Mouse (Mus musculus) thymus, adult 2 months (tissue): ENCODE measurements around the gene Ccdc157. TPM values are rescaled to one million over a fixed set of nuclear protein-coding genes. Genes with fewer than 3 reads are reported as not detected.

ENCODE experiments used
- DNase-seq: peaks from one replicate; pipeline ENCODE4 v3.0.0; 2021
- H3K27ac ChIP-seq: fragments of 200-500 bp; 2 replicates; pipeline ENCODE4 v1.5.1; 2012; ENCODE audit warnings: low read length, control low read depth; ENCODE audit not compliant: control insufficient read depth, insufficient read depth
- H3K27me3 ChIP-seq: fragments of 200-500 bp; 2 replicates; pipeline ENCODE4 v1.6.1; 2012; ENCODE audit warnings: mild to moderate bottlenecking, low read length, moderate library complexity, mixed read lengths; ENCODE audit not compliant: control insufficient read depth, insufficient read depth
- H3K36me3 ChIP-seq: fragments of 200-500 bp; 2 replicates; pipeline ENCODE4 v1.6.1; 2012; ENCODE audit warnings: mild to moderate bottlenecking, low read length, moderate library complexity; ENCODE audit not compliant: control insufficient read depth, insufficient read depth
- H3K4me1 ChIP-seq: fragments of 200-500 bp; replicated peaks from 2 replicates; pipeline ENCODE4 v1.6.1; 2012; ENCODE audit warnings: low read length; ENCODE audit not compliant: control insufficient read depth, insufficient read depth
- H3K4me3 ChIP-seq: fragments of 200-500 bp; 2 replicates; pipeline ENCODE4 v1.5.1; 2012; ENCODE audit warnings: mild to moderate bottlenecking, low read length, control low read depth, moderate library complexity; ENCODE audit not compliant: control insufficient read depth, insufficient read depth
- CTCF ChIP-seq: fragments of 200-500 bp; IDR thresholded peaks from 2 replicates; pipeline ENCODE4 v1.5.1; 2012; ENCODE audit warnings: mild to moderate bottlenecking, control low read depth, low read length, moderate library complexity, borderline replicate concordance; ENCODE audit not compliant: control insufficient read depth, poor library complexity, insufficient read depth; ENCODE audit errors: extremely low read depth
- POLR2A ChIP-seq: fragments of 200-500 bp; IDR thresholded peaks from 2 replicates; pipeline ENCODE4 v1.6.1; 2012; ENCODE audit warnings: mild to moderate bottlenecking, low read length, control low read depth, moderate library complexity; ENCODE audit not compliant: control insufficient read depth, poor library complexity, insufficient read depth; ENCODE audit errors: extremely low read depth
- WGBS: fragments of 180-500 bp; shearing (Covaris S2); methylation state at CpG from one replicate; pipeline ENCODE4 v1.1.7; 2018; 5-methylcytosine and 5-hydroxymethylcytosine counted together
- polyA plus RNA-seq: library from polyadenylated mRNA; depleted of rRNA; stranded (reverse); fragments of >200 nt; gene quantifications from 2 replicates; pipeline ENCODE4 v1.2.3, GENCODE M21; 2012

Ccdc157 gene
- polyA plus RNA-seq, 1 experiment: 7.8 TPM

- TF ChIP-seq POLR2A (no peak), CTCF (no peak)
- no peaks in the 10 kb centered on the region for H3K27me3 ChIP-seq
- no peak overlapping the region for H3K4me3 ChIP-seq
- peaks cover 34% of the 10 kb centered on the region for H3K4me1 ChIP-seq
- H3K27ac ChIP-seq: peak overlapping the region; percentile 92
- peak; percentile 69 for DNase-seq
- WGBS: 41% methylated on average over 2 of the region's 2 CpGs
- peaks cover 10% of the 10 kb centered on the region for H3K36me3 ChIP-seq
Observed at GRCm38 (mm10) chr11:4203705-4204074, 43.6 kb upstream of the Ccdc157 start.

GRCm38 (mm10) chr11:4202995-4203704 lies 43.1 kb upstream of the Ccdc157 start:
- WGBS: 41% methylated on average over 12 of the region's 12 CpGs
- no peak overlapping the region for H3K4me3 ChIP-seq
- H3K4me1 ChIP-seq: peaks cover 34% of the 10 kb centered on the region
- no peak for TF ChIP-seq CTCF
- TF ChIP-seq POLR2A: no peak
- H3K27ac ChIP-seq: peak overlapping the region; percentile 92
- H3K36me3 ChIP-seq: peaks cover 10% of the 10 kb centered on the region
- DNase-seq: no peak
- no peaks in the 10 kb centered on the region for H3K27me3 ChIP-seq

DNA sequence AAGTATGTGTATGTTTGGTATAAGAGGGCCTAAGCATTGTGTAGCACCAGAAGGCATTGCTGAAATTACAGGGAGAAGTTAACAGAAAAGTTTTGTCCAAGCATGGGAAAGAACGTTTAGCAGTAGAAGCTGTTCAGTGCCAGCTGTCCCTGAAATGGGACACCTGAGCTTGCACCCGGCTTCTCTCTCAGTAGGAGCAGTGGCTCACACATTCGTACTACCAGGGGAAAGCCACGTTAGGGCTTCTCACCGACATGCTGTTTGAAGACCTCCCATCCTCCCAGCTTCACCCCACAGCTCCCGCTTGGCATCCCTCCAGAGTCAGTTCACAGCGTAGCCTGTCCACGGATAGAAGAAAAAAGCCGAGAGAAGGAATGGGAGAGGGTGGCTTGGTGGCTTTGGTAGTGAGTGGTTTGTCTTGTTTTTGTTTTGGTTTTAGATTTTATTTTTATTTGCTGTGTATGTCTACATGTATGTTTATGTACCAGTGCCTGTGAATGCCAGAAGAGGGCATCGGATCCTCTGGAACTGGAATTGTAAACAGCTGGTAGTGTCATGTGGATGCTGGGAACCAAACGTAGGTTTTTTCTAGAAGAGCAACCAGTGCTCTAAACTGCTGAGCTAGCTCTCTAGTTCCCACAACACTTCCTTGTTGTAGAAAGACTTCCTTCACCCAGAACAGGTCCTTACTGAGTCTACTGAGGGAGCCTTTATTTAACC lies 42.0 kb upstream of the Ccdc157 start:
- WGBS: 87% methylated on average over 11 of the region's 11 CpGs
- H3K36me3 ChIP-seq: peaks cover 7% of the 10 kb centered on the region
- H3K4me1 ChIP-seq: peaks cover 30% of the 10 kb centered on the region
- TF ChIP-seq POLR2A: no peak
- TF ChIP-seq CTCF: no peak
- no peaks in the 10 kb centered on the region for H3K27me3 ChIP-seq
- H3K4me3 ChIP-seq: no peak overlapping the region
- DNase-seq: no peak
- H3K27ac ChIP-seq: peak overlapping the region; percentile 37

- no peak overlapping the region for H3K4me3 ChIP-seq
- DNase-seq: no peak
- no peak overlapping the region for H3K27ac ChIP-seq
- no peaks in the 10 kb centered on the region for H3K36me3 ChIP-seq
- no peaks in the 10 kb centered on the region for H3K27me3 ChIP-seq
- 96% methylated on average over 1 of the region's 1 CpGs for WGBS
- peaks cover 5% of the 10 kb centered on the region for H3K4me1 ChIP-seq
- no peak for TF ChIP-seq POLR2A
- TF ChIP-seq CTCF: no peak
Observed at GRCm38 (mm10) chr11:4197691-4198090, 37.6 kb upstream of the Ccdc157 start.

DNA sequence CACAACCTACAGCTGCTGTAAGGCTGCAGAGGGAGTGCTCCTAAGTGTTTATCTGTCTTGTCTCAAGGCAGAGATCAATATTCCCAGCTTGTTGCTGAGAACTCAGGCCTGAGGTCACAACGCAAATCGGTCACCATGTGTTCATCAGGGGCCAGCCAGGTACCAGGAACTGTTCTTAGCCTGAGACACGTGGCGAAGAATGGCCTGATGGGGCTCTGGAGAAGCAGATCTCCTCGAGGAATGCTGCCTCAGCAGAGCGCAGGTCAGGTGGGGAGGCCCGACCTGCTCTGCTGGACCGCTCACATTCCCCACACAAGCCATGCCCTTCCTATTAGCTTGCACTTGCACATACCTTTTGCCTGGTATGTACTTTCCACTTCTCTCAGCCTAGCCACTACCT lies 36.5 kb upstream of the Ccdc157 start:
- H3K27me3 ChIP-seq: no peaks in the 10 kb centered on the region
- no peak overlapping the region for H3K27ac ChIP-seq
- no peaks in the 10 kb centered on the region for H3K36me3 ChIP-seq
- WGBS: 96% methylated on average over 8 of the region's 8 CpGs
- DNase-seq: no peak
- TF ChIP-seq POLR2A: no peak
- TF ChIP-seq CTCF: no peak
- no peaks in the 10 kb centered on the region for H3K4me1 ChIP-seq
- no peak overlapping the region for H3K4me3 ChIP-seq

DNA sequence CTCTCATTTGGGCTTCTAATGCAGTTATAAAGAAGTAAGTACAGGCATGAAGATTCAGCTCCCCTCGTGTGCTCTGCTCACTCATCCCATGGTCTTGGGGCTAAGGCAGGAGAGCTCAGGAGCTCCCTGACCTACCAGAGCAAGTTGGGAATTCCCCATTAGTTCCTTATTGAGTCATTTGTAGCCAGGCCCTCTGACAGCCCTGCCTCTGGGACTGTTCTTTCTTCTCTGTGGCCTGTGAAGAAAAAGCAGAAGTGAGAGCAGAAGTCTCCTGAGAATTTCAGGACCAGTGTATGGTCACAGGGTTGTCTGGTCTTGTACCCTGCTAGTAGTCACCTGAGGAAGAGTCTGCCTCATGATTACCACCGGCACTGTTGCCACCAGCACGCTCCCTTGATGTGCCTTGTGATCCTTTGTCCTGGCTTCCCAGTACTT lies 35.5 kb upstream of the Ccdc157 start:
- no peaks in the 10 kb centered on the region for H3K27me3 ChIP-seq
- H3K4me1 ChIP-seq: no peaks in the 10 kb centered on the region
- TF ChIP-seq CTCF (no peak), POLR2A (no peak)
- 40% methylated on average over 3 of the region's 3 CpGs for WGBS
- H3K27ac ChIP-seq: no peak overlapping the region
- H3K36me3 ChIP-seq: no peaks in the 10 kb centered on the region
- no peak overlapping the region for H3K4me3 ChIP-seq
- DNase-seq: no peak
